Mouse (Mus musculus) megakaryocyte, embryonic 14.5 days (primary cell): Measurements from ENCODE around the gene Hk1. TPM values are rescaled to one million over a fixed set of nuclear protein-coding genes. Genes with fewer than 3 reads are reported as not detected.

Experiments used
- H3K27me3 ChIP-seq: replicated peaks from 2 replicates; pipeline ENCODE3; 2012; ENCODE audit warnings: inconsistent platforms
- H3K36me3 ChIP-seq: replicated peaks from 2 replicates; pipeline ENCODE3; 2012; ENCODE audit warnings: low read length, inconsistent platforms, mixed read lengths
- H3K4me1 ChIP-seq: 2 replicates; pipeline ENCODE4 v1.6.1; 2012; ENCODE audit warnings: inconsistent platforms
- H3K4me3 ChIP-seq: replicated peaks from 2 replicates; pipeline ENCODE3; 2012; ENCODE audit warnings: moderate library complexity, mild to moderate bottlenecking, inconsistent platforms
- H3K9me3 ChIP-seq: 2 replicates; pipeline ENCODE4 v1.6.1; 2012; ENCODE audit warnings: inconsistent platforms
- FLI1 ChIP-seq: IDR thresholded peaks from 2 replicates; pipeline ENCODE4 v1.6.1; 2012; ENCODE audit warnings: low read length, inconsistent platforms, mixed read lengths
- GATA1 ChIP-seq: IDR thresholded peaks from 3 replicates; pipeline ENCODE4 v1.6.1; 2012; ENCODE audit warnings: mixed read lengths, low read length, inconsistent platforms, borderline replicate concordance
- polyA plus RNA-seq: library from polyadenylated mRNA; stranded (reverse); fragments of >175 nt; gene quantifications from 2 replicates; pipeline ENCODE4 v1.2.3, GENCODE M21; 2012; ENCODE audit warnings: low replicate concordance; ENCODE audit not compliant: insufficient read depth

Gene Hk1
- polyA plus RNA-seq, 1 experiment: 509 TPM

GRCm38 (mm10) chr10:62261115-62261886 is 118.4 kb downstream of the Hk1 start:
- TF ChIP-seq GATA1: no peak
- TF ChIP-seq FLI1: no peak
- Histone ChIP-seq H3K27me3 (peaks cover 12% of the 10 kb centered on the region), H3K4me3 (peak overlapping the region; percentile 64), H3K36me3 (no peaks in the 10 kb centered on the region), H3K4me1 (peaks cover 44% of the 10 kb centered on the region), H3K9me3 (no peaks in the 10 kb centered on the region)

GRCm38 (mm10) chr10:62258298-62258697 is 121.4 kb downstream of the Hk1 start:
- TF ChIP-seq GATA1 (no peak), FLI1 (no peak)
- H3K36me3 ChIP-seq: no peaks in the 10 kb centered on the region
- peaks cover 26% of the 10 kb centered on the region for H3K27me3 ChIP-seq
- no peaks in the 10 kb centered on the region for H3K9me3 ChIP-seq
- peaks cover 25% of the 10 kb centered on the region for H3K4me1 ChIP-seq
- H3K4me3 ChIP-seq: no peak overlapping the region

- Histone ChIP-seq H3K9me3 (no peaks in the 10 kb centered on the region), H3K27me3 (peaks cover 56% of the 10 kb centered on the region), H3K36me3 (no peaks in the 10 kb centered on the region), H3K4me3 (no peak overlapping the region), H3K4me1 (peaks cover 10% of the 10 kb centered on the region)
- TF ChIP-seq GATA1 (no peak), FLI1 (no peak)
Observed at GRCm38 (mm10) chr10:62252496-62253235, 127.0 kb downstream of the Hk1 start.

- Histone ChIP-seq H3K36me3 (no peaks in the 10 kb centered on the region), H3K4me3 (no peak within 1 kb of the TSS), H3K9me3 (no peaks in the 10 kb centered on the region), H3K27me3 (peaks cover 60% of the 10 kb centered on the region), H3K4me1 (peaks cover 13% of the 10 kb centered on the region)
- TF ChIP-seq FLI1: no peak
- no peak for TF ChIP-seq GATA1
Observed at GRCm38 (mm10) chr10:62252000-62252488, 127.7 kb downstream of the Hk1 start, which contains the start of gene Tacr2. Gene Tacr2 (plus strand): TSS chr10:62252438.

GRCm38 (mm10) chr10:62247815-62248214 is 131.9 kb downstream of the Hk1 start:
- peaks cover 50% of the 10 kb centered on the region for H3K27me3 ChIP-seq
- H3K4me3 ChIP-seq: no peak overlapping the region
- H3K4me1 ChIP-seq: peaks cover 18% of the 10 kb centered on the region
- H3K9me3 ChIP-seq: peaks cover 17% of the 10 kb centered on the region
- TF ChIP-seq FLI1 (no peak), GATA1 (no peak)
- no peaks in the 10 kb centered on the region for H3K36me3 ChIP-seq

- TF ChIP-seq FLI1: no peak
- TF ChIP-seq GATA1: no peak
- no peak overlapping the region for H3K4me3 ChIP-seq
- H3K9me3 ChIP-seq: peaks cover 17% of the 10 kb centered on the region
- peaks cover 18% of the 10 kb centered on the region for H3K4me1 ChIP-seq
- H3K36me3 ChIP-seq: no peaks in the 10 kb centered on the region
- peaks cover 48% of the 10 kb centered on the region for H3K27me3 ChIP-seq
Observed at GRCm38 (mm10) chr10:62247156-62247555, 132.6 kb downstream of the Hk1 start.

- H3K4me1 ChIP-seq: peaks cover 18% of the 10 kb centered on the region
- no peak overlapping the region for H3K4me3 ChIP-seq
- peaks cover 17% of the 10 kb centered on the region for H3K9me3 ChIP-seq
- peaks cover 45% of the 10 kb centered on the region for H3K27me3 ChIP-seq
- H3K36me3 ChIP-seq: no peaks in the 10 kb centered on the region
- TF ChIP-seq GATA1 (no peak), FLI1 (no peak)
Observed at GRCm38 (mm10) chr10:62244067-62244466, 135.6 kb downstream of the Hk1 start.

- Histone ChIP-seq H3K4me3 (no peak overlapping the region), H3K36me3 (no peaks in the 10 kb centered on the region), H3K4me1 (peaks cover 10% of the 10 kb centered on the region), H3K27me3 (peaks cover 39% of the 10 kb centered on the region), H3K9me3 (peaks cover 17% of the 10 kb centered on the region)
- TF ChIP-seq GATA1: no peak
- TF ChIP-seq FLI1: no peak
Observed at GRCm38 (mm10) chr10:62242896-62243295, 136.8 kb downstream of the Hk1 start.

GRCm38 (mm10) chr10:62242358-62242757 is 137.3 kb downstream of the Hk1 start:
- TF ChIP-seq GATA1 (no peak), FLI1 (no peak)
- Histone ChIP-seq H3K4me3 (no peak overlapping the region), H3K9me3 (peaks cover 17% of the 10 kb centered on the region), H3K4me1 (peaks cover 5% of the 10 kb centered on the region; the same call in 1 of the 2 replicates), H3K36me3 (no peaks in the 10 kb centered on the region), H3K27me3 (peaks cover 35% of the 10 kb centered on the region)

GRCm38 (mm10) chr10:62239270-62239669 is 140.4 kb downstream of the Hk1 start:
- Histone ChIP-seq H3K36me3 (no peaks in the 10 kb centered on the region), H3K4me3 (no peak overlapping the region), H3K27me3 (peaks cover 41% of the 10 kb centered on the region), H3K9me3 (peaks cover 11% of the 10 kb centered on the region), H3K4me1 (0 out of 2 replicates have a peak, but pooled peaks cover 4% of the 10 kb centered on the region)
- no peak for TF ChIP-seq GATA1
- no peak for TF ChIP-seq FLI1

GRCm38 (mm10) chr10:62238688-62239087 is 141.0 kb downstream of the Hk1 start:
- Histone ChIP-seq H3K4me1 (no peaks in the 10 kb centered on the region), H3K4me3 (no peak overlapping the region), H3K36me3 (no peaks in the 10 kb centered on the region), H3K27me3 (peaks cover 39% of the 10 kb centered on the region), H3K9me3 (peaks cover 5% of the 10 kb centered on the region)
- no peak for TF ChIP-seq FLI1
- no peak for TF ChIP-seq GATA1
